Mouse (Mus musculus): ENCODE measurements at regions not wholly inside any gene's neighbourhood (a gene's known extent, or its start where the extent isn't known, plus 50 kb on each side); places are given as distances from the start of the nearest gene placed in this dataset.
A peak's percentile ranks its signal among the peaks of the same experiment; 100 is the strongest.

GRCm38 (mm10) chr4:87451251-87451650 is 221.0 kb upstream of the Slc24a2 start:
- H3K27me3 ChIP-seq, result no peaks in the 10 kb centered on the region
- no peak overlapping the region for H3K4me3 ChIP-seq
- WGBS, result 21% methylated on average over 5 of the region's 5 CpGs
- H3K27ac ChIP-seq, result no peak overlapping the region
- H3K9me3 ChIP-seq, result no peaks in the 10 kb centered on the region
- H3K4me1 ChIP-seq, result peaks cover 8% of the 10 kb centered on the region; the same call in 1 of the 2 replicates
- no peak overlapping the region for H3K4me2 ChIP-seq
- H3K9ac ChIP-seq, result no peak overlapping the region
- ATAC-seq (ENCODE audit: borderline replicate concordance, extremely low read depth, low FRiP score, low TSS enrichment), result 0 out of 2 replicates have a peak, but pooled peaks have one; percentile 27
- H3K36me3 ChIP-seq, result no peaks in the 10 kb centered on the region

DNA sequence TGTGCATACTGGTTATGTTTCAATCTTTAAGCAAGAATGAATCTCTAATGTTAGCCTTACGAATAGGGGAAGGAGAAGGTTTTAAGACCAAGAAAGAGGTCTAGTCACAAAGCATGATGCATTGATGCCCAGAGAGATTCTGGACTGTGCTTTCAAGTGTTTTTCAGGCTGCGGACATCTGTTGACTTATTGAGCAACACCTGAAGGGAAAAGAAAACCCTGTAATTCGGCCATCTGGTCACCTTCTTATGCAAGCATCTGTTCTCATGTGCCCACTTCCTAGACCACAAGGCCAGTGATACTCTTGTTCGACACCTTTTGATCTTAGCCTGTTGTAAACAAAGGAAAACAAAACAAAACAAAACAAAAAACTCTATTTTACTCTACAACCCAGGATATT is 218.1 kb upstream of the Slc24a2 start:
- H3K4me3 ChIP-seq, result no peak overlapping the region
- ATAC-seq (ENCODE audit: borderline replicate concordance, extremely low read depth, low FRiP score, low TSS enrichment), result no peak
- no peaks in the 10 kb centered on the region for H3K27me3 ChIP-seq
- 74% methylated on average over 4 of the region's 4 CpGs for WGBS
- H3K27ac ChIP-seq, result no peak overlapping the region
- H3K4me1 ChIP-seq, result peaks cover 8% of the 10 kb centered on the region; the same call in 1 of the 2 replicates
- H3K9me3 ChIP-seq, result no peaks in the 10 kb centered on the region
- no peaks in the 10 kb centered on the region for H3K36me3 ChIP-seq
- no peak overlapping the region for H3K9ac ChIP-seq
- H3K4me2 ChIP-seq, result no peak overlapping the region

GRCm38 (mm10) chr4:87446856-87447255 is 216.6 kb upstream of the Slc24a2 start:
- Histone ChIP-seq H3K36me3 (no peaks in the 10 kb centered on the region), H3K27ac (no peak overlapping the region), H3K27me3 (no peaks in the 10 kb centered on the region), H3K4me3 (no peak overlapping the region), H3K4me1 (peaks cover 8% of the 10 kb centered on the region; the same call in 1 of the 2 replicates), H3K4me2 (no peak overlapping the region), H3K9ac (no peak overlapping the region), H3K9me3 (no peaks in the 10 kb centered on the region)
- ATAC-seq (ENCODE audit: borderline replicate concordance, extremely low read depth, low FRiP score, low TSS enrichment), result no peak
- 84% methylated on average over 3 of the region's 3 CpGs for WGBS

DNA sequence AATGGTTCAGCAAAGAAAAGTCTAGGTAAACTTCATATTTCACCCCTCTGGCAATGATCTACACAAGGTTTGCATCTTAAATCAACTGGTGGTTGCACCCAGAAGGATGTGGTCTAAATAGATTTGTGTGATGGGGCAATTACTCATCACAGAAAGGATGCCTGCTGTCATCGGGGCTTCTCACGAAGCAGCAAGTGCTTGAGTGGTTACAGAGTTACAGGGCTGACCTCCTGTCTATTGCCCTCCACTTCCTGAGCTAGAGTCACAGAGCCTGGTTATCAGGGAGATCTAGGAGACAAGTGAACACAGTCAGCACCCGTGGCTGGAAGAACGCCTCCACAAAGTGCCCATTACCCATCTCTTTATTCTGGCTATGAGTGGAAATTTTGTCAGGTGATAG is 203.9 kb upstream of the Slc24a2 start:
- Histone ChIP-seq H3K4me1 (no peaks in the 10 kb centered on the region), H3K27ac (no peak overlapping the region), H3K9ac (no peak overlapping the region), H3K4me2 (no peak overlapping the region), H3K9me3 (no peaks in the 10 kb centered on the region), H3K4me3 (no peak overlapping the region), H3K27me3 (0 out of 2 replicates have a peak, but pooled peaks cover 3% of the 10 kb centered on the region), H3K36me3 (no peaks in the 10 kb centered on the region)
- WGBS, result 38% methylated on average over 4 of the region's 4 CpGs
- no peak for ATAC-seq (ENCODE audit: borderline replicate concordance, extremely low read depth, low FRiP score, low TSS enrichment)

DNA sequence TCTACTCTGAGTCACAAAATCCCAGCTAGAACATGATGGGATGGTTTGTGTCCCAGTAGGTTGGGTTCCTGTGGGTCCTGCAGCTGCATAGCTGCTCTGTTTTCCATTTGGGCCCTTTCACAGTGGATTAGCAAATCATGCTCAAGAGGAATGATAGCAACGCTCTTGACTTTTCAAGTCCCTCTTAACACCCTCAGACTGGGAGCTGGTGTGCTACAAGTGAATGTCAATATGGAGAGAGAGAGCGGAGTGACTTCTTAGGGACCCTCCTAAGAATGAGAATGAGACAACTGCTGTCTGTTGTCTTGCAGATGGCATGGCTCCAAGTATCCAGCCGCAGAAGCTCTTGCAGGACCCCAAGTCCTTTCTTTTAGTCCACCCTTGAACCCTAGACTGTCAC is 198.1 kb upstream of the Slc24a2 start:
- H3K9ac ChIP-seq, result no peak overlapping the region
- H3K36me3 ChIP-seq, result no peaks in the 10 kb centered on the region
- no peak overlapping the region for H3K27ac ChIP-seq
- 53% methylated on average over 3 of the region's 3 CpGs for WGBS
- peaks cover 8% of the 10 kb centered on the region for H3K4me1 ChIP-seq
- H3K9me3 ChIP-seq, result no peaks in the 10 kb centered on the region
- H3K27me3 ChIP-seq, result 0 out of 2 replicates have a peak, but pooled peaks cover 3% of the 10 kb centered on the region
- no peak overlapping the region for H3K4me2 ChIP-seq
- no peak overlapping the region for H3K4me3 ChIP-seq
- ATAC-seq (ENCODE audit: borderline replicate concordance, extremely low read depth, low FRiP score, low TSS enrichment), result no peak

GRCm38 (mm10) chr4:87424066-87424465 is 193.8 kb upstream of the Slc24a2 start:
- Histone ChIP-seq H3K4me1 (peaks cover 8% of the 10 kb centered on the region), H3K4me2 (no peak overlapping the region), H3K9me3 (no peaks in the 10 kb centered on the region), H3K4me3 (no peak overlapping the region), H3K27ac (no peak overlapping the region), H3K9ac (no peak overlapping the region), H3K27me3 (no peaks in the 10 kb centered on the region), H3K36me3 (no peaks in the 10 kb centered on the region)
- 86% methylated on average over 1 of the region's 1 CpGs for WGBS
- ATAC-seq (ENCODE audit: borderline replicate concordance, extremely low read depth, low FRiP score, low TSS enrichment), result no peak

- no peaks in the 10 kb centered on the region for H3K9me3 ChIP-seq
- no peaks in the 10 kb centered on the region for H3K36me3 ChIP-seq
- no peaks in the 10 kb centered on the region for H3K27me3 ChIP-seq
- WGBS, result 72% methylated on average over 6 of the region's 6 CpGs
- no peak overlapping the region for H3K9ac ChIP-seq
- no peaks in the 10 kb centered on the region for H3K4me1 ChIP-seq
- no peak for ATAC-seq (ENCODE audit: borderline replicate concordance, extremely low read depth, low FRiP score, low TSS enrichment)
- H3K27ac ChIP-seq, result no peak overlapping the region
- no peak overlapping the region for H3K4me3 ChIP-seq
- H3K4me2 ChIP-seq, result no peak overlapping the region
Observed at GRCm38 (mm10) chr4:87422588-87422987, 192.3 kb upstream of the Slc24a2 start.

DNA sequence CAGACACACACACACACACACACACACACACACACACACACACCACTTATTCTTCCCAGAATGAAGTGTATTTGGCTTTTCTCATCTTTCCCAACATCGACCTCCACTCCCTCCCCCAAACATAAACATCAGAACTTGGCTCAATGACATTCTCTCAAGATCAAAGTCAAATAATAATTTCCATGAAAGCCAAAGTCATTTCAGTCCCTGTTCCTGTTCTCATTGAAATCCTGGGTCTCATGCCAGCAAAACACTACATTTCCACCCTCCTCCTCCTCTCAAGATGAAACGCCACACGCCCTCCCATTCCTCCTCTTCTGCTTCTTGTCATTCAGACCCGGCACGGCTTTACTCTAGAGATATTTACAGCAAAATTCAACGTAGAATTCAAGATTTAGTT is 173.1 kb upstream of the Slc24a2 start:
- 3% methylated on average over 6 of the region's 6 CpGs for WGBS
- H3K4me2 ChIP-seq, result peak overlapping the region; percentile 36
- H3K36me3 ChIP-seq, result no peaks in the 10 kb centered on the region
- no peaks in the 10 kb centered on the region for H3K27me3 ChIP-seq
- H3K9ac ChIP-seq, result no peak overlapping the region
- peaks cover 18% of the 10 kb centered on the region for H3K4me1 ChIP-seq
- H3K27ac ChIP-seq, result peak overlapping the region; percentile 64
- no peaks in the 10 kb centered on the region for H3K9me3 ChIP-seq
- no peak overlapping the region for H3K4me3 ChIP-seq
- ATAC-seq (ENCODE audit: borderline replicate concordance, extremely low read depth, low FRiP score, low TSS enrichment), result peak; percentile 86; the same call in 1 of the 2 replicates

- ATAC-seq (ENCODE audit: borderline replicate concordance, extremely low read depth, low FRiP score, low TSS enrichment), result no peak
- H3K27me3 ChIP-seq, result no peaks in the 10 kb centered on the region
- peak overlapping the region; percentile 35; the same call in 1 of the 2 replicates for H3K4me2 ChIP-seq
- peaks cover 18% of the 10 kb centered on the region for H3K4me1 ChIP-seq
- 39% methylated on average over 7 of the region's 7 CpGs for WGBS
- peak overlapping the region; percentile 74 for H3K27ac ChIP-seq
- no peak overlapping the region for H3K9ac ChIP-seq
- H3K9me3 ChIP-seq, result no peaks in the 10 kb centered on the region
- no peaks in the 10 kb centered on the region for H3K36me3 ChIP-seq
- no peak overlapping the region for H3K4me3 ChIP-seq
Observed at GRCm38 (mm10) chr4:87402173-87402556, 171.9 kb upstream of the Slc24a2 start.

DNA sequence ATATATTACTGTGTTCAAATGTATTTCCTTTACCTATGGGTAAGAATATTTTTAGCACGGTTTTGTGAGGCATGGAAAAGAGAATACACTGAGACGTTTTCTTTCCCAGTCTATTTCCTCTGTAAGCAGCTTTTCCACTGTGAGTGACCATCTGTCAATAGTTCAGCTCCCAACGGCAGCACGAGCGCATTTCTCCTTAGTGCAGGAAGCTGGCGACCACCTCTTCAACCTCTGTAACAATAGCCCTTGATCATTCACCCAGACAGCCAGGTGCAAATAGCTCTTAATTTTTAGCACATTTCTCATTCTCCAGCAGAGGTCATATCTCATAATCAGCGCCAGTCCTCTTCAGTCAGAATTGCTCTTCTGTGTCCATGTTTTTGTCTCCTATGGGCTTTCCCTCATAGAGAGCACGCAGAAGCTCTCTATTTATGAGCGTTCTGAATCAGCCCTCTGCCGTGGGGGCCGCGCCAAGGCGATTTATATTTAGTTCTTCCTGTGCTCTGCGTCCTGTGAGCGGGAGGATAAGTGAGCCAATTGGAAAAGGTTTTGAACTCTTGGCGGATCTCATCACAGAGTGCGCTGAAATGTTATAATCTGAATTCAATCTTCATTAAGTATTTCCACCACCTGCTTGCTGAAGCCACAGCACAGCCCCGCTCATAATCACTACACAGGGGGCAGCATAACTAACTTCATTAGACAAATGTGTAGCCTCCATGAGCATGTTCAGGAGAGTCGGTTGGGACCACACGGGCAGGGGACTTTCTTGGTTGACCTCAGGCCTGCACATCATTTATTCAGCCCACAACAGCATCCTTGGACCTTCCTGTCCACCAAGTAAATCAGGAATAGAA is 171.3 kb upstream of the Slc24a2 start:
- Histone ChIP-seq H3K27me3 (no peaks in the 10 kb centered on the region), H3K9me3 (no peaks in the 10 kb centered on the region), H3K9ac (no peak overlapping the region), H3K4me1 (peaks cover 18% of the 10 kb centered on the region), H3K36me3 (no peaks in the 10 kb centered on the region), H3K27ac (peak overlapping the region; percentile 74), H3K4me3 (no peak overlapping the region), H3K4me2 (peak overlapping the region; percentile 35)
- WGBS, result 19% methylated on average over 20 of the region's 20 CpGs
- ATAC-seq (ENCODE audit: borderline replicate concordance, extremely low read depth, low FRiP score, low TSS enrichment), result peak; percentile 58; the same call in 1 of the 2 replicates

GRCm38 (mm10) chr4:87386835-87387234 is 156.6 kb upstream of the Slc24a2 start:
- H3K9me3 ChIP-seq, result no peaks in the 10 kb centered on the region
- no peak overlapping the region for H3K9ac ChIP-seq
- H3K4me2 ChIP-seq, result no peak overlapping the region
- ATAC-seq (ENCODE audit: borderline replicate concordance, extremely low read depth, low FRiP score, low TSS enrichment), result no peak
- no peak overlapping the region for H3K4me3 ChIP-seq
- 79% methylated on average over 3 of the region's 3 CpGs for WGBS
- peaks cover 12% of the 10 kb centered on the region; the same call in 1 of the 2 replicates for H3K4me1 ChIP-seq
- H3K36me3 ChIP-seq, result no peaks in the 10 kb centered on the region
- H3K27ac ChIP-seq, result no peak overlapping the region
- 0 out of 2 replicates have a peak, but pooled peaks cover 5% of the 10 kb centered on the region for H3K27me3 ChIP-seq

- H3K4me3 ChIP-seq, result no peak overlapping the region
- H3K27me3 ChIP-seq, result 0 out of 2 replicates have a peak, but pooled peaks cover 5% of the 10 kb centered on the region
- no peak overlapping the region for H3K27ac ChIP-seq
- ATAC-seq (ENCODE audit: borderline replicate concordance, extremely low read depth, low FRiP score, low TSS enrichment), result no peak
- no peaks in the 10 kb centered on the region for H3K9me3 ChIP-seq
- H3K9ac ChIP-seq, result no peak overlapping the region
- H3K36me3 ChIP-seq, result no peaks in the 10 kb centered on the region
- no peak overlapping the region for H3K4me2 ChIP-seq
- peaks cover 12% of the 10 kb centered on the region; the same call in 1 of the 2 replicates for H3K4me1 ChIP-seq
- WGBS, result 77% methylated on average over 9 of the region's 9 CpGs
Observed at GRCm38 (mm10) chr4:87386271-87386670, 156.0 kb upstream of the Slc24a2 start.
